Mouse (Mus musculus): ENCODE results near the gene 1700003E16Rik. TPM values are rescaled to one million over a fixed set of nuclear protein-coding genes. Genes with fewer than 3 reads are reported as not detected.

Gene 1700003E16Rik
- polyA plus RNA-seq, 1 experiment from 2014 or later = 0.96 TPM

GRCm38 (mm10) chr6:83205851-83206250 lies 49.6 kb downstream of the 1700003E16Rik start:
- Histone ChIP-seq H3K36me3 (ENCODE audit: control insufficient read depth, insufficient read depth, low read length) (0 out of 2 replicates have a peak, but pooled peaks cover under 1% of the 10 kb centered on the region), H3K4me1 (ENCODE audit: control insufficient read depth, insufficient read depth, low read length) (no peaks in the 10 kb centered on the region), H3K9me3 (ENCODE audit: control insufficient read depth, low read length) (no peaks in the 10 kb centered on the region), H3K4me3 (ENCODE audit: low read length) (no peak overlapping the region), H3K9ac (ENCODE audit: low read depth, low read length) (no peak overlapping the region), H3K27ac (ENCODE audit: low read depth, low read length) (no peak overlapping the region), H3K27me3 (ENCODE audit: control insufficient read depth, insufficient read depth, low read length) (no peaks in the 10 kb centered on the region), H3K4me2 (replicated peaks; ENCODE audit: low read depth, low read length) (no peak overlapping the region)
- no peak for ATAC-seq (ENCODE audit: low FRiP score, low TSS enrichment)
- WGBS = 89% methylated on average over 3 of the region's 3 CpGs

- WGBS = 75% methylated on average over 11 of the region's 11 CpGs
- no peak overlapping the region for H3K9ac ChIP-seq (ENCODE audit: low read depth, low read length)
- no peaks in the 10 kb centered on the region for H3K9me3 ChIP-seq (ENCODE audit: control insufficient read depth, low read length)
- H3K4me3 ChIP-seq (ENCODE audit: low read length) = no peak overlapping the region
- H3K4me1 ChIP-seq (ENCODE audit: control insufficient read depth, insufficient read depth, low read length) = no peaks in the 10 kb centered on the region
- ATAC-seq (ENCODE audit: low FRiP score, low TSS enrichment) = no peak
- no peak overlapping the region for H3K4me2 ChIP-seq (replicated peaks; ENCODE audit: low read depth, low read length)
- no peaks in the 10 kb centered on the region for H3K27me3 ChIP-seq (ENCODE audit: control insufficient read depth, insufficient read depth, low read length)
- no peak overlapping the region for H3K27ac ChIP-seq (ENCODE audit: low read depth, low read length)
- H3K36me3 ChIP-seq (ENCODE audit: control insufficient read depth, insufficient read depth, low read length) = no peaks in the 10 kb centered on the region
Observed at GRCm38 (mm10) chr6:83206321-83206720, 50.1 kb downstream of the 1700003E16Rik start.

GRCm38 (mm10) chr6:83207361-83208049 lies 51.3 kb downstream of the 1700003E16Rik start:
- WGBS = 74% methylated on average over 9 of the region's 9 CpGs
- Histone ChIP-seq H3K4me2 (replicated peaks; ENCODE audit: low read depth, low read length) (no peak overlapping the region), H3K4me1 (ENCODE audit: control insufficient read depth, insufficient read depth, low read length) (no peaks in the 10 kb centered on the region), H3K36me3 (ENCODE audit: control insufficient read depth, insufficient read depth, low read length) (no peaks in the 10 kb centered on the region), H3K27me3 (ENCODE audit: control insufficient read depth, insufficient read depth, low read length) (no peaks in the 10 kb centered on the region), H3K9ac (ENCODE audit: low read depth, low read length) (no peak overlapping the region), H3K4me3 (ENCODE audit: low read length) (no peak overlapping the region), H3K9me3 (ENCODE audit: control insufficient read depth, low read length) (no peaks in the 10 kb centered on the region), H3K27ac (ENCODE audit: low read depth, low read length) (no peak overlapping the region)
- no peak for ATAC-seq (ENCODE audit: low FRiP score, low TSS enrichment)

GRCm38 (mm10) chr6:83208050-83208400 lies 51.8 kb downstream of the 1700003E16Rik start:
- H3K4me3 ChIP-seq (ENCODE audit: low read length) = no peak overlapping the region
- ATAC-seq (ENCODE audit: low FRiP score, low TSS enrichment) = no peak
- no peaks in the 10 kb centered on the region for H3K36me3 ChIP-seq (ENCODE audit: control insufficient read depth, insufficient read depth, low read length)
- no peak overlapping the region for H3K9ac ChIP-seq (ENCODE audit: low read depth, low read length)
- H3K27ac ChIP-seq (ENCODE audit: low read depth, low read length) = no peak overlapping the region
- H3K4me2 ChIP-seq (replicated peaks; ENCODE audit: low read depth, low read length) = no peak overlapping the region
- H3K27me3 ChIP-seq (ENCODE audit: control insufficient read depth, insufficient read depth, low read length) = no peaks in the 10 kb centered on the region
- 72% methylated on average over 2 of the region's 2 CpGs for WGBS
- no peaks in the 10 kb centered on the region for H3K9me3 ChIP-seq (ENCODE audit: control insufficient read depth, low read length)
- no peaks in the 10 kb centered on the region for H3K4me1 ChIP-seq (ENCODE audit: control insufficient read depth, insufficient read depth, low read length)

- no peak overlapping the region for H3K27ac ChIP-seq (ENCODE audit: low read depth, low read length)
- 58% methylated on average over 2 of the region's 2 CpGs for WGBS
- H3K9me3 ChIP-seq (ENCODE audit: control insufficient read depth, low read length) = no peaks in the 10 kb centered on the region
- no peak overlapping the region for H3K4me2 ChIP-seq (replicated peaks; ENCODE audit: low read depth, low read length)
- no peak overlapping the region for H3K4me3 ChIP-seq (ENCODE audit: low read length)
- no peaks in the 10 kb centered on the region for H3K4me1 ChIP-seq (ENCODE audit: control insufficient read depth, insufficient read depth, low read length)
- no peaks in the 10 kb centered on the region for H3K36me3 ChIP-seq (ENCODE audit: control insufficient read depth, insufficient read depth, low read length)
- no peak for ATAC-seq (ENCODE audit: low FRiP score, low TSS enrichment)
- no peaks in the 10 kb centered on the region for H3K27me3 ChIP-seq (ENCODE audit: control insufficient read depth, insufficient read depth, low read length)
- H3K9ac ChIP-seq (ENCODE audit: low read depth, low read length) = no peak overlapping the region
Observed at GRCm38 (mm10) chr6:83210495-83210894, 54.3 kb downstream of the 1700003E16Rik start.

GRCm38 (mm10) chr6:83211526-83211925 lies 55.3 kb downstream of the 1700003E16Rik start:
- no peak overlapping the region for H3K4me2 ChIP-seq (replicated peaks; ENCODE audit: low read depth, low read length)
- H3K27me3 ChIP-seq (ENCODE audit: control insufficient read depth, insufficient read depth, low read length) = no peaks in the 10 kb centered on the region
- H3K9me3 ChIP-seq (ENCODE audit: control insufficient read depth, low read length) = no peaks in the 10 kb centered on the region
- no peak for ATAC-seq (ENCODE audit: low FRiP score, low TSS enrichment)
- H3K27ac ChIP-seq (ENCODE audit: low read depth, low read length) = no peak overlapping the region
- H3K4me3 ChIP-seq (ENCODE audit: low read length) = no peak overlapping the region
- WGBS = 16% methylated on average over 5 of the region's 5 CpGs
- no peaks in the 10 kb centered on the region for H3K36me3 ChIP-seq (ENCODE audit: control insufficient read depth, insufficient read depth, low read length)
- H3K4me1 ChIP-seq (ENCODE audit: control insufficient read depth, insufficient read depth, low read length) = no peaks in the 10 kb centered on the region
- H3K9ac ChIP-seq (ENCODE audit: low read depth, low read length) = 0 out of 2 replicates have a peak overlapping the region, but pooled peaks have one; percentile 23

Other genes with a start within 250 kb of the 1700003E16Rik start
- gene Sema4f, start 216.6 kb upstream of the 1700003E16Rik start, polyA plus RNA-seq (2014; fragmentation: Nextera tagmentation; extraction: Ambion mirVana) = 0.57 and 0.87 TPM in 2 replicates
- gene M1ap, start 209.5 kb upstream of the 1700003E16Rik start, polyA plus RNA-seq (2014; fragmentation: Nextera tagmentation; extraction: Ambion mirVana) = 0.28 and 0.77 TPM in 2 replicates
- gene Dok1, start 122.9 kb upstream of the 1700003E16Rik start, polyA plus RNA-seq (2014; fragmentation: Nextera tagmentation; extraction: Ambion mirVana) = 8.8 and 11.8 TPM in 2 replicates
- gene Loxl3, start 122.2 kb upstream of the 1700003E16Rik start, polyA plus RNA-seq (2014; fragmentation: Nextera tagmentation; extraction: Ambion mirVana) = 12.0 and 14.3 TPM in 2 replicates
- 144 and 156 TPM in 2 replicates for gene Aup1, start 101.9 kb upstream of the 1700003E16Rik start, polyA plus RNA-seq (2014; fragmentation: Nextera tagmentation; extraction: Ambion mirVana)
- 51.1 and 64.9 TPM in 2 replicates for gene Htra2, start 101.1 kb upstream of the 1700003E16Rik start, polyA plus RNA-seq (2014; fragmentation: Nextera tagmentation; extraction: Ambion mirVana)
- 1.9 and 2.6 TPM in 2 replicates for gene Dqx1, start 98.6 kb upstream of the 1700003E16Rik start, polyA plus RNA-seq (2014; fragmentation: Nextera tagmentation; extraction: Ambion mirVana)
- not detected in 2 replicates for gene Tlx2, start 86.1 kb upstream of the 1700003E16Rik start, polyA plus RNA-seq (2014; fragmentation: Nextera tagmentation; extraction: Ambion mirVana)
- 36.7 and 51.2 TPM in 2 replicates for gene Pcgf1, start 78.5 kb upstream of the 1700003E16Rik start, polyA plus RNA-seq (2014; fragmentation: Nextera tagmentation; extraction: Ambion mirVana)
- 8.3 and 8.8 TPM in 2 replicates for gene Lbx2, start 70.0 kb upstream of the 1700003E16Rik start, polyA plus RNA-seq (2014; fragmentation: Nextera tagmentation; extraction: Ambion mirVana)
- 1.6 and 2.4 TPM in 2 replicates for gene Ccdc142, start 54.8 kb upstream of the 1700003E16Rik start, polyA plus RNA-seq (2014; fragmentation: Nextera tagmentation; extraction: Ambion mirVana)
- 2.4 and 3.5 TPM in 2 replicates for gene Gm42688, start 54.8 kb upstream of the 1700003E16Rik start, polyA plus RNA-seq (2014; fragmentation: Nextera tagmentation; extraction: Ambion mirVana)
- gene Mrpl53, start 47.4 kb upstream of the 1700003E16Rik start, polyA plus RNA-seq (2014; fragmentation: Nextera tagmentation; extraction: Ambion mirVana) = 139 and 169 TPM in 2 replicates
- gene Mogs, start 40.9 kb upstream of the 1700003E16Rik start, polyA plus RNA-seq (2014; fragmentation: Nextera tagmentation; extraction: Ambion mirVana) = 37.8 and 57.4 TPM in 2 replicates
- 123 and 125 TPM in 2 replicates for gene Wbp1, start 34.8 kb upstream of the 1700003E16Rik start, polyA plus RNA-seq (2014; fragmentation: Nextera tagmentation; extraction: Ambion mirVana)
- 18.8 and 20.0 TPM in 2 replicates for gene Ino80b, start 31.0 kb upstream of the 1700003E16Rik start, polyA plus RNA-seq (2014; fragmentation: Nextera tagmentation; extraction: Ambion mirVana)
- gene Rtkn, start 20.9 kb upstream of the 1700003E16Rik start, polyA plus RNA-seq (2014; fragmentation: Nextera tagmentation; extraction: Ambion mirVana) = 14.9 and 18.0 TPM in 2 replicates
- 6.2 and 8.6 TPM in 2 replicates for gene Wdr54, start within 50 bp of the 1700003E16Rik start, polyA plus RNA-seq (2014; fragmentation: Nextera tagmentation; extraction: Ambion mirVana)
- gene Dctn1, start 9.5 kb downstream of the 1700003E16Rik start, polyA plus RNA-seq (2014; fragmentation: Nextera tagmentation; extraction: Ambion mirVana) = 58.6 and 75.0 TPM in 2 replicates
- gene Slc4a5, start 63.4 kb downstream of the 1700003E16Rik start, polyA plus RNA-seq (2014; fragmentation: Nextera tagmentation; extraction: Ambion mirVana) = 0.13 and 0.45 TPM in 2 replicates
- 46.7 and 50.8 TPM in 2 replicates for gene Mthfd2, start 169.5 kb downstream of the 1700003E16Rik start, polyA plus RNA-seq (2014; fragmentation: Nextera tagmentation; extraction: Ambion mirVana)
- 38.9 and 92.4 TPM in 2 replicates for gene Mob1a, start 169.6 kb downstream of the 1700003E16Rik start, polyA plus RNA-seq (2014; fragmentation: Nextera tagmentation; extraction: Ambion mirVana)
- 142 and 182 TPM in 2 replicates for gene Bola3, start 192.7 kb downstream of the 1700003E16Rik start, polyA plus RNA-seq (2014; fragmentation: Nextera tagmentation; extraction: Ambion mirVana)